8 mouse cellular contexts compared by ENCODE assay signal in the genomic region with DNA sequence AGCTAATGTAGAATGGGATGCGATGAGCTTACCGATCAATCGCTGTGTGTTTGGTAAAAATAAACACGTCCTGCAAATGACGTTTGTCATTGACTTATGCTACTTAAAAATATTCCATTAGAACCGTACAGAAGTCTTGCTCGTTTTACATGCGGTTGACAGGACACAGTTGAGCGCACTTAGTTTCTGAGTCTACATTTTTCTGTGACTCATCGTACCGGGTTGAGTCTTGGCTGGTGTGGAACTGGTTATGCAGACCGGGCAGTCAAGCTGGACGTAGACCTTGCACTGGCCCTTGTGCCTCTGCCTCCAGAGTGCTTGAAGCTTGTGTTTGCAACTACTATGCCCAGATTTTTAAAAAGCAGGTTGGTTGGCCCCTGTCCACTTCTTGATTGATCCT. TPM values are rescaled to one million over a fixed set of nuclear protein-coding genes. Genes with fewer than 3 reads are reported as not detected.
DNase-seq lines count a peak whose midpoint lies in the region; ATAC-seq and TF ChIP-seq lines count a peak whose summit lies in the region.

No protein-coding gene starts in this region.

- DNase-seq in left cerebral cortex, adult 2 months (ENCODE audit: extremely low spot score in 1 of 2, low spot score in 2 of 2): no peak
- no peak for DNase-seq in left cerebral cortex, adult 11 months (ENCODE audit: low spot score)
- DNase-seq in MEL-GATA-1-ER (ENCODE audit: extremely low read depth, low read depth): peak; percentile 15
- no peak for DNase-seq in embryonic facial prominence, embryonic 10.5 days (ENCODE audit: low spot score)
- DNase-seq in left cerebral cortex, postnatal 10 days (ENCODE audit: extremely low spot score in 1 of 2, low spot score in 2 of 2): no peak

- ATAC-seq in hindbrain, embryonic 16.5 days: no peak
- no peak for ATAC-seq in liver, embryonic 15.5 days (ENCODE audit: insufficient read depth)
- no peak for ATAC-seq in stomach, embryonic 14.5 days (ENCODE audit: insufficient number of reproducible peaks, insufficient read depth, low FRiP score, low read depth)

- no peak for TF ChIP-seq CTCF in left cerebral cortex, adult 2 months (IDR thresholded peaks at IDR 0.05)

- peak overlapping the region; percentile 88 for H3K27ac ChIP-seq in left cerebral cortex, adult 2 months
- H3K27ac ChIP-seq in embryonic facial prominence, embryonic 10.5 days (replicated peaks): peak overlapping the region; percentile 94
- peak overlapping the region; percentile 84 for H3K27ac ChIP-seq in hindbrain, embryonic 16.5 days (ENCODE audit: low read depth, low read length)
- H3K27ac ChIP-seq in liver, embryonic 15.5 days (replicated peaks): peak overlapping the region; percentile 86
- no peak overlapping the region for H3K27ac ChIP-seq in stomach, embryonic 14.5 days (ENCODE audit: low read length)

- H3K4me1 ChIP-seq in embryonic facial prominence, embryonic 10.5 days: peaks cover 25% of the 10 kb centered on the region
- peaks cover 11% of the 10 kb centered on the region for H3K4me1 ChIP-seq in hindbrain, embryonic 16.5 days (ENCODE audit: control insufficient read depth, insufficient read depth, low read depth, low read length)
- peaks cover 20% of the 10 kb centered on the region for H3K4me1 ChIP-seq in liver, embryonic 15.5 days (replicated peaks)
- peaks cover 8% of the 10 kb centered on the region; the same call in 1 of the 2 replicates for H3K4me1 ChIP-seq in stomach, embryonic 14.5 days (ENCODE audit: control insufficient read depth, insufficient read depth, low read length)

- H3K27me3 ChIP-seq in embryonic facial prominence, embryonic 10.5 days (replicated peaks; ENCODE audit: low read depth, poor library complexity, severe bottlenecking): no peaks in the 10 kb centered on the region
- no peaks in the 10 kb centered on the region for H3K27me3 ChIP-seq in hindbrain, embryonic 16.5 days (replicated peaks; ENCODE audit: control insufficient read depth, insufficient read depth, low read length)
- no peaks in the 10 kb centered on the region for H3K27me3 ChIP-seq in liver, embryonic 15.5 days
- no peaks in the 10 kb centered on the region for H3K27me3 ChIP-seq in stomach, embryonic 14.5 days (ENCODE audit: control insufficient read depth, insufficient read depth, low read length)

- peak overlapping the region; percentile 95 for H3K4me2 ChIP-seq in hindbrain, embryonic 16.5 days (ENCODE audit: low read length)
- peak overlapping the region; percentile 97 for H3K4me2 ChIP-seq in liver, embryonic 15.5 days
- H3K4me2 ChIP-seq in stomach, embryonic 14.5 days (replicated peaks; ENCODE audit: low read depth, low read length): peak overlapping the region; percentile 86

- H3K36me3 ChIP-seq in embryonic facial prominence, embryonic 10.5 days (replicated peaks): peaks cover 43% of the 10 kb centered on the region
- H3K36me3 ChIP-seq in hindbrain, embryonic 16.5 days (ENCODE audit: control insufficient read depth, insufficient read depth, low read length): peaks cover 29% of the 10 kb centered on the region
- peaks cover 38% of the 10 kb centered on the region for H3K36me3 ChIP-seq in liver, embryonic 15.5 days (replicated peaks)
- H3K36me3 ChIP-seq in stomach, embryonic 14.5 days (ENCODE audit: control insufficient read depth, insufficient read depth, low read length): peaks cover 29% of the 10 kb centered on the region

- intact Hi-C loops in left cerebral cortex, adult 2 months (cut with DNase I): loop anchor here (5.0 to 10.0 kb wide), 2 partner anchors 626 to 784 kb away; a partner anchor contains a TSS
- intact Hi-C loops in left cerebral cortex, postnatal 10 days (cut with DNase I): loop anchor here (5.0 kb wide), 1 partner anchor 516 kb away; a partner anchor contains a TSS

- no peaks in the 10 kb centered on the region for H3K9me3 ChIP-seq in embryonic facial prominence, embryonic 10.5 days
- no peaks in the 10 kb centered on the region for H3K9me3 ChIP-seq in hindbrain, embryonic 16.5 days (ENCODE audit: control insufficient read depth, low read length)
- no peaks in the 10 kb centered on the region for H3K9me3 ChIP-seq in liver, embryonic 15.5 days (replicated peaks)
- no peaks in the 10 kb centered on the region for H3K9me3 ChIP-seq in stomach, embryonic 14.5 days (ENCODE audit: control insufficient read depth, low read depth, low read length)

- peak overlapping the region; percentile 85 for H3K4me3 ChIP-seq in left cerebral cortex, adult 2 months
- peak overlapping the region; percentile 93 for H3K4me3 ChIP-seq in embryonic facial prominence, embryonic 10.5 days
- H3K4me3 ChIP-seq in hindbrain, embryonic 16.5 days (ENCODE audit: low read length): peak overlapping the region; percentile 93
- peak overlapping the region; percentile 90 for H3K4me3 ChIP-seq in liver, embryonic 15.5 days (replicated peaks)
- H3K4me3 ChIP-seq in stomach, embryonic 14.5 days (ENCODE audit: low read depth, low read length): peak overlapping the region; percentile 94

- H3K9ac ChIP-seq in hindbrain, embryonic 16.5 days (ENCODE audit: low read depth, low read length): peak overlapping the region; percentile 93
- H3K9ac ChIP-seq in liver, embryonic 15.5 days: peak overlapping the region; percentile 94
- peak overlapping the region; percentile 92 for H3K9ac ChIP-seq in stomach, embryonic 14.5 days (replicated peaks; ENCODE audit: low read depth, low read length)

- 17% methylated on average over 13 of the region's 13 CpGs for WGBS in embryonic facial prominence, embryonic 10.5 days
- WGBS in hindbrain, embryonic 16.5 days: 13% methylated on average over 13 of the region's 13 CpGs
- WGBS in liver, embryonic 15.5 days (ENCODE audit: insufficient replicate concordance): 6% methylated on average over 13 of the region's 13 CpGs
- WGBS in stomach, embryonic 14.5 days: 7% methylated on average over 13 of the region's 13 CpGs

RNA-seq across cellular contexts. Expression of a gene that starts 1.0 kb away (rescaled TPM):
- 10 to 100 TPM; 22.7 to 26.6 TPM for total RNA-seq in left cerebral cortex, adult 2 months (2021)
- polyA plus RNA-seq in embryonic facial prominence, embryonic 10.5 days (2016; fragmentation: Nextera tagmentation; extraction: Ambion mirVana): 27.0 and 29.7 TPM in 2 replicates
- polyA plus RNA-seq in hindbrain, embryonic 16.5 days (2015; fragmentation: Nextera tagmentation; extraction: Ambion mirVana): 14.9 and 21.5 TPM in 2 replicates
- polyA plus RNA-seq in liver, embryonic 15.5 days (2015; fragmentation: Nextera tagmentation; extraction: Ambion mirVana): 8.3 and 11.4 TPM in 2 replicates
- polyA plus RNA-seq in stomach, embryonic 14.5 days (2014; fragmentation: Nextera tagmentation; extraction: Ambion mirVana): 21.7 and 25.5 TPM in 2 replicates
- 10 to 100 TPM; 22.6 to 24.6 TPM for total RNA-seq in left cerebral cortex, postnatal 10 days (2021)

RNA-seq across cellular contexts. Expression of a gene that starts 36.3 kb away (rescaled TPM):
- not detected for total RNA-seq in left cerebral cortex, adult 2 months (2021)
- polyA plus RNA-seq in embryonic facial prominence, embryonic 10.5 days (2016; fragmentation: Nextera tagmentation; extraction: Ambion mirVana): not detected in 2 replicates
- polyA plus RNA-seq in hindbrain, embryonic 16.5 days (2015; fragmentation: Nextera tagmentation; extraction: Ambion mirVana): not detected in 2 replicates
- not detected in 2 replicates for polyA plus RNA-seq in liver, embryonic 15.5 days (2015; fragmentation: Nextera tagmentation; extraction: Ambion mirVana)
- polyA plus RNA-seq in stomach, embryonic 14.5 days (2014; fragmentation: Nextera tagmentation; extraction: Ambion mirVana): not detected in 2 replicates
- total RNA-seq in left cerebral cortex, postnatal 10 days (2021): not detected

RNA-seq across cellular contexts. Expression of a gene that starts 41.6 kb away (rescaled TPM):
- under 1 TPM in 1 of 2 experiments, not detected in 1; 0.16 TPM for total RNA-seq in left cerebral cortex, adult 2 months (2021)
- polyA plus RNA-seq in embryonic facial prominence, embryonic 10.5 days (2016; fragmentation: Nextera tagmentation; extraction: Ambion mirVana): 0.07 and 0.15 TPM in 2 replicates
- 0.10 and 0.16 TPM in 2 replicates for polyA plus RNA-seq in hindbrain, embryonic 16.5 days (2015; fragmentation: Nextera tagmentation; extraction: Ambion mirVana)
- not detected in 2 replicates for polyA plus RNA-seq in liver, embryonic 15.5 days (2015; fragmentation: Nextera tagmentation; extraction: Ambion mirVana)
- polyA plus RNA-seq in stomach, embryonic 14.5 days (2014; fragmentation: Nextera tagmentation; extraction: Ambion mirVana): 0.13 TPM in 1 of 2 replicates, not detected in the other
- not detected for total RNA-seq in left cerebral cortex, postnatal 10 days (2021)
